Mouse (Mus musculus): ENCODE data around the gene Xaf1. TPM values are rescaled to one million over a fixed set of nuclear protein-coding genes. Genes with fewer than 3 reads are reported as not detected.

The Xaf1 gene
- polyA plus RNA-seq (2014; fragmentation: Nextera tagmentation; extraction: Ambion mirVana): 1.3 and 1.6 TPM in 2 replicates

DNA sequence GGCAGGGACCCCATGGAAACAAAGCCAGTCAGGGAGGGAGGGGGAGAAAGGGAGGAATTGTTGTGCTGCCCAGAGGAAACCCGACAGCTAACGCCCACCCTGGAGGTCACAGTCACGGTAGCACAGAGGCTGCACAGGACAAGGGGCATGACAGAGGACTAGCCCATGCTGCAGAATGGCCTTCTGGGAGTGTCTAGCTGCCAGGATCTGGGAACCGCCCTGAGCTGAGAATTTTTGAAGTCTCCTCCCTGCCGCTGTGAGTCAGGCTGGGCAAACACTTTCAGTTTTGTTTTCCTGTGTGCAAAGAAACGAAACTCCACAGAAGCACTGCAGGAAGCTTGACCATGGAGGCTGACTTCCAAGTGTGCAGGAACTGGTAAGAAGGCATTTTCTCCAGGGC lies at the start of gene Xaf1:
TSS of gene Xaf1 (plus strand) at position 296 of the 400 bp plus-strand sequence.
- no peak within 1 kb of the TSS for H3K27ac ChIP-seq (ENCODE audit: low read depth, low read length)
- no peak within 1 kb of the TSS for H3K4me3 ChIP-seq (ENCODE audit: low read depth, low read length)
- H3K9ac ChIP-seq (ENCODE audit: low read length): no peak within 1 kb of the TSS
- H3K27me3 ChIP-seq (ENCODE audit: control insufficient read depth, insufficient read depth, low read length): no peaks in the 10 kb centered on the region
- no peaks in the 10 kb centered on the region for H3K4me1 ChIP-seq (ENCODE audit: control insufficient read depth, insufficient read depth, low read length)
- WGBS: 44% methylated on average over 6 of the region's 6 CpGs
- DNase-seq (ENCODE audit: low spot score) (no peak), ATAC-seq (ENCODE audit: insufficient read depth, low FRiP score, low TSS enrichment) (no peak)
- H3K9me3 ChIP-seq (ENCODE audit: control insufficient read depth, low read length): no peaks in the 10 kb centered on the region
- H3K36me3 ChIP-seq (ENCODE audit: control insufficient read depth, insufficient read depth, low read length): no peaks in the 10 kb centered on the region
- no peak within 1 kb of the TSS for H3K4me2 ChIP-seq (ENCODE audit: low read depth)

DNA sequence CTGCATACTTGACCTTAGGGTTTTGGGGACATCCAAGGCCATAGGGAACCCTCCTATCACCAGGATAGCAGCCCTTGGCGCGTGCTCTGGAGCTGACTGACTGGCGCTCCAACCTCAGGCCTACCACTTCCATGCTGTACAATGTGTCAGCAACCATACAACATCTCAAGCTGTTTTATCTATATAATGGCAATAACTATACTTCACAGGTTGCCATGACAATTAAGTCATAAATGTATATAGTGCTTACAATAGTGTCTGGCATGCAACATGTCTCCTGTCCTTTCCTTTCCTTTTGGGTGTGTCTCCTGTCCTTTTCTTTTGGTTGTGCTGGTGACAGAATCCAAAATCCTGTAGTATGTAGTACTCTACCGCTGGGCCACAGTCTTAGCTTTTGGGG lies 45.8 kb upstream of the Xaf1 start:
- no peak overlapping the region for H3K9ac ChIP-seq (ENCODE audit: low read length)
- 92% methylated on average over 4 of the region's 4 CpGs for WGBS
- no peak overlapping the region for H3K4me3 ChIP-seq (ENCODE audit: low read depth, low read length)
- no peaks in the 10 kb centered on the region for H3K4me1 ChIP-seq (ENCODE audit: control insufficient read depth, insufficient read depth, low read length)
- no peaks in the 10 kb centered on the region for H3K9me3 ChIP-seq (ENCODE audit: control insufficient read depth, low read length)
- no peak for DNase-seq (ENCODE audit: low spot score)
- H3K27me3 ChIP-seq (ENCODE audit: control insufficient read depth, insufficient read depth, low read length): no peaks in the 10 kb centered on the region
- no peak for ATAC-seq (ENCODE audit: insufficient read depth, low FRiP score, low TSS enrichment)
- H3K27ac ChIP-seq (ENCODE audit: low read depth, low read length): no peak overlapping the region
- H3K4me2 ChIP-seq (ENCODE audit: low read depth): no peak overlapping the region
- no peaks in the 10 kb centered on the region for H3K36me3 ChIP-seq (ENCODE audit: control insufficient read depth, insufficient read depth, low read length)

- no peak overlapping the region for H3K4me3 ChIP-seq (ENCODE audit: low read depth, low read length)
- no peaks in the 10 kb centered on the region for H3K27me3 ChIP-seq (ENCODE audit: control insufficient read depth, insufficient read depth, low read length)
- H3K4me1 ChIP-seq (ENCODE audit: control insufficient read depth, insufficient read depth, low read length): no peaks in the 10 kb centered on the region
- 85% methylated on average over 2 of the region's 2 CpGs for WGBS
- DNase-seq (ENCODE audit: low spot score): no peak
- H3K4me2 ChIP-seq (ENCODE audit: low read depth): no peak overlapping the region
- no peak overlapping the region for H3K27ac ChIP-seq (ENCODE audit: low read depth, low read length)
- H3K9me3 ChIP-seq (ENCODE audit: control insufficient read depth, low read length): no peaks in the 10 kb centered on the region
- H3K36me3 ChIP-seq (ENCODE audit: control insufficient read depth, insufficient read depth, low read length): no peaks in the 10 kb centered on the region
- H3K9ac ChIP-seq (ENCODE audit: low read length): no peak overlapping the region
- no peak for ATAC-seq (ENCODE audit: insufficient read depth, low FRiP score, low TSS enrichment)
Observed at GRCm38 (mm10) chr11:72256441-72256840, 45.0 kb upstream of the Xaf1 start.

GRCm38 (mm10) chr11:72265483-72265882 lies 35.9 kb upstream of the Xaf1 start:
- ATAC-seq (ENCODE audit: insufficient read depth, low FRiP score, low TSS enrichment): no peak
- WGBS: 3% methylated on average over 11 of the region's 11 CpGs
- Histone ChIP-seq H3K9me3 (ENCODE audit: control insufficient read depth, low read length) (no peaks in the 10 kb centered on the region), H3K36me3 (ENCODE audit: control insufficient read depth, insufficient read depth, low read length) (no peaks in the 10 kb centered on the region), H3K4me1 (ENCODE audit: control insufficient read depth, insufficient read depth, low read length) (no peaks in the 10 kb centered on the region), H3K4me3 (ENCODE audit: low read depth, low read length) (no peak overlapping the region), H3K27me3 (ENCODE audit: control insufficient read depth, insufficient read depth, low read length) (peaks cover 29% of the 10 kb centered on the region), H3K9ac (ENCODE audit: low read length) (no peak overlapping the region), H3K27ac (ENCODE audit: low read depth, low read length) (no peak overlapping the region), H3K4me2 (ENCODE audit: low read depth) (no peak overlapping the region)
- DNase-seq (ENCODE audit: low spot score): peak; percentile 17

DNA sequence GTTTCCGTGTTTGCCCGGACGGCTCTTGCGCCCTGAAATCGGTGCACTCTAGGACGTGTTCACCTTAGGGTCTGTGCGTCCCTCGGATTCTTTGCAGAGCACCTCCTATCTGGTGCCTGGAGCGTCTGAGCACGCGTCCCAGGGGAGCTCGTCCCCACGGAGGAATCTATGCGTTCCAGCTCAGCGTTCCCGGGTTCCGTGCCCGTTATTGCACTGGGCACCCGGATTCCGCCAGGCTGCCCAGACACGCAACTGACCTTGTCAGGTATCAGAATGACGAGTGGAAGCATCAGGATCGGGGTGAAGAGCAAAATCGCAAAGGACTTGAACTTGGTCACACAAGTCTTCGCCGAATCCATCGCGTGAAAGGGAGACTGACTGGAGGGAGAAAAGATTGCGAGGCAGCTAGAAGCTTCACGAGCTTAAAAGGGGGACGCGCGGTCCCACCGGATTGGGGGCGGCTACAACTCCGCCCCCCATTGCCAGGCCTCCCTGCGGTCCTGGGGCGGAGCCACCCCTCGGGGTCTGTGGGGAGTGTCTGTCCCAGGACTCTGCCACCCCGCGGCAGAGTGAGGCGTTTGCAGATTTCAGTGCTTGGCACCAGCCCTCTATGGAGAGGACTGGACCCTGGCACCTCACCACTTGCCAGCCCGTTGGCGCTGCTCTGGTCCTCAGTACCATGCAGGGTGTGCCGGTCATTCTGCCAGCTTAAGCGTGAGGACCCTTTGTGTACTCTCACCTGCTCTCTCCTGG lies 35.0 kb upstream of the Xaf1 start:
- 1% methylated on average over 46 of the region's 46 CpGs for WGBS
- Histone ChIP-seq H3K9me3 (ENCODE audit: control insufficient read depth, low read length) (no peaks in the 10 kb centered on the region), H3K36me3 (ENCODE audit: control insufficient read depth, insufficient read depth, low read length) (no peaks in the 10 kb centered on the region), H3K4me2 (ENCODE audit: low read depth) (peak overlapping the region; percentile 74), H3K27ac (ENCODE audit: low read depth, low read length) (no peak overlapping the region), H3K27me3 (ENCODE audit: control insufficient read depth, insufficient read depth, low read length) (peaks cover 29% of the 10 kb centered on the region), H3K4me3 (ENCODE audit: low read depth, low read length) (peak overlapping the region; percentile 40), H3K9ac (ENCODE audit: low read length) (peak overlapping the region; percentile 41), H3K4me1 (ENCODE audit: control insufficient read depth, insufficient read depth, low read length) (no peaks in the 10 kb centered on the region)
- DNase-seq (ENCODE audit: low spot score): peak; percentile 76
- ATAC-seq (ENCODE audit: insufficient read depth, low FRiP score, low TSS enrichment): peak; percentile 85

- H3K27me3 ChIP-seq (ENCODE audit: control insufficient read depth, insufficient read depth, low read length): peaks cover 29% of the 10 kb centered on the region
- ATAC-seq (ENCODE audit: insufficient read depth, low FRiP score, low TSS enrichment) (peak; percentile 41; the same call in 1 of the 2 replicates), DNase-seq (ENCODE audit: low spot score) (peak; percentile 57)
- H3K27ac ChIP-seq (ENCODE audit: low read depth, low read length): no peak within 1 kb of the TSS
- 1% methylated on average over 36 of the region's 36 CpGs for WGBS
- H3K9me3 ChIP-seq (ENCODE audit: control insufficient read depth, low read length): no peaks in the 10 kb centered on the region
- peak within 1 kb of the TSS; percentile 74 for H3K4me2 ChIP-seq (ENCODE audit: low read depth)
- peak within 1 kb of the TSS; percentile 40 for H3K4me3 ChIP-seq (ENCODE audit: low read depth, low read length)
- peak within 1 kb of the TSS; percentile 41 for H3K9ac ChIP-seq (ENCODE audit: low read length)
- no peaks in the 10 kb centered on the region for H3K36me3 ChIP-seq (ENCODE audit: control insufficient read depth, insufficient read depth, low read length)
- no peaks in the 10 kb centered on the region for H3K4me1 ChIP-seq (ENCODE audit: control insufficient read depth, insufficient read depth, low read length)
Observed at GRCm38 (mm10) chr11:72266960-72267560, 34.4 kb upstream of the Xaf1 start, which contains the start of gene Slc13a5. Slc13a5 (minus strand) TSS chr11:72267222.

DNA sequence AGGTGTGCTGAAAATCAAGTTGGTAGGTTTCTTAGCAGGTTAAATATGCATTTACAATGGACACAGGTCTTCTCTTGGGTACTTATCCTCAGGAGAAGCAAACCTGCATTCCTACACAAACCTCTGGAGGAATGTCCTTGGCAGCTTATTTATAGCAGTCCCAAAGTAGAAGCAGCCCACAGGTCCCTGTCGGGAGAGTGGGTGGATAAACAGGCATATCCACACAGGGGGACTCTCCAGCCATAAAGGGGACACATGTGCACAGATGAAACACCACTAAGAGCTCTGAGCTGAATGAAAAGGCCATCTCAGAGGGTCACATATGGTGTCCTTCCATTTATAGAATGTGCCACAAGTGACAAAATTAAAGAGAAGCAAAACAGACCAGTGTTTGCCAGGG lies 29.7 kb upstream of the Xaf1 start:
- Histone ChIP-seq H3K9me3 (ENCODE audit: control insufficient read depth, low read length) (no peaks in the 10 kb centered on the region), H3K36me3 (ENCODE audit: control insufficient read depth, insufficient read depth, low read length) (no peaks in the 10 kb centered on the region), H3K4me1 (ENCODE audit: control insufficient read depth, insufficient read depth, low read length) (no peaks in the 10 kb centered on the region), H3K9ac (ENCODE audit: low read length) (no peak overlapping the region), H3K27ac (ENCODE audit: low read depth, low read length) (no peak overlapping the region), H3K4me2 (ENCODE audit: low read depth) (no peak overlapping the region), H3K27me3 (ENCODE audit: control insufficient read depth, insufficient read depth, low read length) (peaks cover 6% of the 10 kb centered on the region), H3K4me3 (ENCODE audit: low read depth, low read length) (no peak overlapping the region)
- no peak for ATAC-seq (ENCODE audit: insufficient read depth, low FRiP score, low TSS enrichment)
- 72% methylated on average over 1 of the region's 1 CpGs for WGBS
- DNase-seq (ENCODE audit: low spot score): no peak

DNA sequence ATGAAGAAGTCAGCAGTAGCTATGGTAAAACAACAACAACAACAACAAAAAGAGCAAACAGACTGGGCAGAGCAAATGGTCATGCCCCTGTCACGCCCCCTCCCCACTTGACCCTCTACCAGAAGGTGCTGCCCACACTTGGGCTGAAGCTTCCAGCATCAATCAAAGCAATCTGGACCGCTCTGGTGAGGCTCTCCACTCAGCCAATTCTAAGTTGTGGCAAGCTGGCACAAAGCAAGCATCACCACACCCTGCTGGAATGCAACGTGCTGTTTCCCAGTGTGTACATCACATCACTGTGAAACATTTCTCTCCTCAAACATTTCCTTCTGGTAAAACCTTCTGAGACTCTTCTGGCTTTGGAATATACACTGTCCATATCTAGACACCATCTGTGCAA lies 28.1 kb upstream of the Xaf1 start:
- Histone ChIP-seq H3K9me3 (ENCODE audit: control insufficient read depth, low read length) (no peaks in the 10 kb centered on the region), H3K4me1 (ENCODE audit: control insufficient read depth, insufficient read depth, low read length) (no peaks in the 10 kb centered on the region), H3K4me2 (ENCODE audit: low read depth) (no peak overlapping the region), H3K27ac (ENCODE audit: low read depth, low read length) (no peak overlapping the region), H3K9ac (ENCODE audit: low read length) (no peak overlapping the region), H3K4me3 (ENCODE audit: low read depth, low read length) (no peak overlapping the region), H3K27me3 (ENCODE audit: control insufficient read depth, insufficient read depth, low read length) (no peaks in the 10 kb centered on the region), H3K36me3 (ENCODE audit: control insufficient read depth, insufficient read depth, low read length) (no peaks in the 10 kb centered on the region)
- no peak for ATAC-seq (ENCODE audit: insufficient read depth, low FRiP score, low TSS enrichment)
- WGBS: 75% methylated on average over 3 of the region's 3 CpGs
- no peak for DNase-seq (ENCODE audit: low spot score)
